Mouse (Mus musculus) testis, adult 2 months (tissue): ENCODE measurements at regions not wholly inside any gene's neighbourhood (a gene's known extent, or its start where the extent isn't known, plus 50 kb on each side); places are given as distances from the start of the nearest gene placed in this dataset.

ENCODE experiments used
- CTCF ChIP-seq: fragments of 200-500 bp; IDR thresholded peaks from 2 replicates; pipeline ENCODE4 v1.5.1; 2012; ENCODE audit warnings: low read depth, mild to moderate bottlenecking, inconsistent platforms, low read length, moderate library complexity; ENCODE audit not compliant: control insufficient read depth, insufficient read depth, insufficient replicate concordance
- POLR2A ChIP-seq: fragments of 200-500 bp; IDR thresholded peaks from 2 replicates; pipeline ENCODE4 v1.6.1; 2012; ENCODE audit warnings: low read depth, mild to moderate bottlenecking, inconsistent platforms, low read length, moderate library complexity; ENCODE audit not compliant: control insufficient read depth

DNA sequence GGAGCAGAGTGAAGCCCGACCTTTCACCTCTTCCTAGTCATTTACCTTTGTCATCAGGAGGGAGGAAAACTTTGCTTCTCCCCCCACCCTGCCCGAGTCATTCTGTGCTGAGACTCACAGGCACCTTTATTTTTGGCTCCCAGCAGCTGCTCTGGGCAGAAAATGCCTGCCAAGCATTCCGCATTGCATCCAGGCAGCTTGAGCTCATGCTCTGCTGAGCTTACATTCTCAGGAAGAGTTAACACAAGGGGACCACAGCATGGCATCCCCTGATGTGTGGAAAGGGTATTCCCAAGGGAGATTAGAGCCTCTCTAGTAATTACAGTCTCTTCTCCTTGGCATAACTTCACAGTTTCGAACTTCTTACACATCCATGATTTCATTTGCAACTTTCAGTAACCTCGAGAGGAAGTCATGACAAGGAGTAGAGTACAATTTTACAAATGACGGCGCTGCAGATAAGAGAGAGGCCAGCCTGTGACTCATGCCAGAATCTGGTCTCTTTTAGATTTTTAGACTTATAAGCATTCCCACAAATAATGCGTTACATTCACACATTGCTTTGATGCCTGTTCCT lies 370.3 kb downstream of the Gpam start:
- TF ChIP-seq POLR2A (no peak), CTCF (no peak)
